Mouse (Mus musculus) adrenal gland, postnatal 10 days (tissue): ENCODE data around the gene Alkbh2. TPM values are rescaled to one million over a fixed set of nuclear protein-coding genes. Genes with fewer than 3 reads are reported as not detected.

ENCODE experiments used
- DNase-seq: peaks from one replicate; pipeline ENCODE4 v3.0.0; 2021; ENCODE audit warnings: mixed read lengths
- total RNA-seq, 2 experiments: library from RNA; stranded (reverse); gene quantifications; 2 replicates each; pipeline ENCODE4 v1.2.3; 2021

The Alkbh2 gene
- total RNA-seq, 2 experiments from 2014 or later: 6.3 to 8.6 TPM

- DNase-seq: peak; percentile 68
Measured at GRCm38 (mm10) chr5:114146028-114146888, 18.2 kb upstream of the Alkbh2 start, which contains the start of gene Acacb. TSS of gene Acacb (plus strand) at chr5:114146535.

GRCm38 (mm10) chr5:114139175-114139574 lies 11.2 kb upstream of the Alkbh2 start:
- peak; percentile 94 for DNase-seq

- peak; percentile 45 for DNase-seq
Measured at GRCm38 (mm10) chr5:114138277-114139164, 10.5 kb upstream of the Alkbh2 start.

GRCm38 (mm10) chr5:114137481-114138276 lies 9.7 kb upstream of the Alkbh2 start:
- peak; percentile 43 for DNase-seq

- no peak for DNase-seq
Measured at GRCm38 (mm10) chr5:114135516-114135915, 7.5 kb upstream of the Alkbh2 start.

- peak; percentile 90 for DNase-seq
Measured at GRCm38 (mm10) chr5:114134091-114134534, 6.1 kb upstream of the Alkbh2 start.

- no peak for DNase-seq
Measured at GRCm38 (mm10) chr5:114132841-114133240, 4.8 kb upstream of the Alkbh2 start.

- peak; percentile 75 for DNase-seq
Measured at GRCm38 (mm10) chr5:114131521-114131840, 3.5 kb upstream of the Alkbh2 start.

- peak; percentile 96 for DNase-seq
Measured at GRCm38 (mm10) chr5:114130698-114131520, 2.9 kb upstream of the Alkbh2 start.

GRCm38 (mm10) chr5:114130211-114130605 lies 2.2 kb upstream of the Alkbh2 start, which contains the start of gene Ung:
TSS of gene Ung (plus strand) at chr5:114130386.
- DNase-seq: peak; percentile 71

- DNase-seq: no peak
Measured at GRCm38 (mm10) chr5:114129550-114130210, 1.7 kb upstream of the Alkbh2 start.

GRCm38 (mm10) chr5:114126499-114127244 lies 1.3 kb downstream of the Alkbh2 start:
- no peak for DNase-seq

GRCm38 (mm10) chr5:114126008-114126407 lies 2.0 kb downstream of the Alkbh2 start:
- no peak for DNase-seq

GRCm38 (mm10) chr5:114119806-114120205 lies 8.2 kb downstream of the Alkbh2 start:
- no peak for DNase-seq

- no peak for DNase-seq
Measured at GRCm38 (mm10) chr5:114116586-114116985, 11.4 kb downstream of the Alkbh2 start.

- no peak for DNase-seq
Measured at GRCm38 (mm10) chr5:114115030-114115429, 13.0 kb downstream of the Alkbh2 start.

GRCm38 (mm10) chr5:114113334-114113733 lies 14.7 kb downstream of the Alkbh2 start:
- no peak for DNase-seq

- peak; percentile 53 for DNase-seq
Measured at GRCm38 (mm10) chr5:114106391-114106935, 21.6 kb downstream of the Alkbh2 start.

GRCm38 (mm10) chr5:114102807-114103206 lies 25.2 kb downstream of the Alkbh2 start:
- no peak for DNase-seq
